Mouse (Mus musculus): Measurements from ENCODE around the gene Spats2l. TPM values are rescaled to one million over a fixed set of nuclear protein-coding genes. Genes with fewer than 3 reads are reported as not detected.

Spats2l gene
- polyA plus RNA-seq, 1 experiment, result 0.76 TPM

DNA sequence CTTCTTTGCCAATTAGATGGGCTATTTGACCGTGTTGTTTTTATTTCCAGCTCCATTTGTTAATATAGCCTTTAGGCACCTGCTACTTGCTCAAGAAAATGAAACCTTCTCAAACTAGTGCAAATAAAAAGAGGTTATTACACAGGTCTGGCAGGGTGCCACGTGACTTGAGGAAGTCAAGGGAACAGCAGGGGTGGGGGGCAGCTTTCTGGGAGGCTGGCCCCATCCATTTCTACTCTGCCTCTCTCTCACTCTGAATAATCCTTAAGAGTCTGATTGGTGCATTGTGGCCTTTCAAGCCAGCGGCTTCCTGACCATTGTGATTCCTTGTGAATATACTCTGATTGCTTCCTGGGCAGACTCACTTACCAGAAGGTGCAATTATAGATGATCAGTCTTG lies 98.0 kb downstream of the Spats2l start:
- no peaks in the 10 kb centered on the region for H3K79me2 ChIP-seq (ENCODE audit: control insufficient read depth, insufficient read depth)
- H3K4me2 ChIP-seq (ENCODE audit: low read depth), result no peak overlapping the region
- H3K36me3 ChIP-seq (ENCODE audit: control insufficient read depth, insufficient read depth), result no peaks in the 10 kb centered on the region
- no peaks in the 10 kb centered on the region for H3K27me3 ChIP-seq (ENCODE audit: control insufficient read depth, insufficient read depth, insufficient read length)
- no peak overlapping the region for H3ac ChIP-seq (ENCODE audit: control insufficient read depth, insufficient read length)
- TF ChIP-seq REST (IDR thresholded peaks at IDR 0.05; ENCODE audit: insufficient read depth, insufficient read length) (no peak), MAX (IDR thresholded peaks at IDR 0.05; ENCODE audit: low read depth) (no peak), SRF (IDR thresholded peaks at IDR 0.05; ENCODE audit: control insufficient read depth, insufficient read length, low read depth) (no peak), TCF12 (IDR thresholded peaks at IDR 0.05; ENCODE audit: insufficient read depth, poor library complexity, severe bottlenecking) (no peak), MYOG (IDR thresholded peaks at IDR 0.05; ENCODE audit: control insufficient read depth in 1 of 3, insufficient read depth in 1 of 3, insufficient read length in 2 of 3, low read depth in 2 of 3) (no peak), USF1 (IDR thresholded peaks at IDR 0.05; ENCODE audit: low read depth) (no peak), MYOD1 (IDR thresholded peaks at IDR 0.05; ENCODE audit: control insufficient read depth in 1 of 3, insufficient read length in 2 of 3, low read depth in 2 of 3) (no peak), E2F4 (IDR thresholded peaks at IDR 0.05; ENCODE audit: insufficient read depth) (no peak), TCF3 (IDR thresholded peaks at IDR 0.05; ENCODE audit: insufficient read length, low read depth) (no peak), POLR2AphosphoS2 (IDR thresholded peaks at IDR 0.05; ENCODE audit: insufficient read length, low read depth) (no peak)
- H3K4me3 ChIP-seq, result no peak overlapping the region

DNA sequence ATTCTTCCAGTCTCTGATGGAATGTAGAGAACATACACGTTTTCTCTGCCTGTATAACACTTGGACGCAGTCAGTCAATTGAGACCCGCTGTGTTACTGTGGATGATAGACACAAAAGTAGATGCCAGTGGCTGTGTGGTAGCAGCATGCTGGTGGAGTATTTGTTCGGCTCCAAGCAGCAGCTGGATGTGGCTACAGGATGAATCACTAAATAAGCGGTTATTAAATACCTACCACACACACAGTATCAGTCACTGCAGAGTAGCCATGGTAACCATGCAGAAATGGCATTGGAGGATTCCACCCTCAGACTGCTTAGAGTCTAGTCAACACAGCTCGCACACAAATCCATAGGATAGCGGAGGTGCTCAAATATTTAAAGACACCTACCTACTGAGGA lies 100.0 kb downstream of the Spats2l start:
- no peak overlapping the region for H3K4me3 ChIP-seq
- no peaks in the 10 kb centered on the region for H3K36me3 ChIP-seq (ENCODE audit: control insufficient read depth, insufficient read depth)
- no peak overlapping the region for H3ac ChIP-seq (ENCODE audit: control insufficient read depth, insufficient read length)
- H3K27me3 ChIP-seq (ENCODE audit: control insufficient read depth, insufficient read depth, insufficient read length), result no peaks in the 10 kb centered on the region
- TF ChIP-seq MYOD1 (IDR thresholded peaks at IDR 0.05; ENCODE audit: control insufficient read depth in 1 of 3, insufficient read length in 2 of 3, low read depth in 2 of 3), result peak in 1 of 3 experiments; percentile 35
- no peak for TF ChIP-seq MAX (IDR thresholded peaks at IDR 0.05; ENCODE audit: low read depth)
- H3K79me2 ChIP-seq (ENCODE audit: control insufficient read depth, insufficient read depth), result no peaks in the 10 kb centered on the region
- no peak overlapping the region for H3K4me2 ChIP-seq (ENCODE audit: low read depth)

- no peaks in the 10 kb centered on the region for H3K36me3 ChIP-seq (ENCODE audit: control insufficient read depth, insufficient read depth)
- H3ac ChIP-seq (ENCODE audit: control insufficient read depth, insufficient read length), result no peak overlapping the region
- no peaks in the 10 kb centered on the region for H3K27me3 ChIP-seq (ENCODE audit: control insufficient read depth, insufficient read depth, insufficient read length)
- H3K4me2 ChIP-seq (ENCODE audit: low read depth), result no peak overlapping the region
- TF ChIP-seq TCF12 (IDR thresholded peaks at IDR 0.05; ENCODE audit: insufficient read depth, poor library complexity, severe bottlenecking) (no peak), POLR2A (IDR thresholded peaks at IDR 0.05; ENCODE audit: insufficient read length, low read depth) (no peak), CEBPB (IDR thresholded peaks at IDR 0.05; ENCODE audit: insufficient read depth, poor library complexity, severe bottlenecking) (no peak), POLR2AphosphoS2 (IDR thresholded peaks at IDR 0.05; ENCODE audit: insufficient read length, low read depth) (no peak), MYOG (IDR thresholded peaks at IDR 0.05; ENCODE audit: control insufficient read depth in 1 of 3, insufficient read depth in 1 of 3, insufficient read length in 2 of 3, low read depth in 2 of 3) (no peak), TCF3 (IDR thresholded peaks at IDR 0.05; ENCODE audit: insufficient read length, low read depth) (no peak), E2F4 (IDR thresholded peaks at IDR 0.05; ENCODE audit: insufficient read depth) (no peak)
- no peaks in the 10 kb centered on the region for H3K79me2 ChIP-seq (ENCODE audit: control insufficient read depth, insufficient read depth)
- H3K4me3 ChIP-seq, result no peak overlapping the region
Measured at GRCm38 (mm10) chr1:57875109-57875508, 101.1 kb downstream of the Spats2l start.

- Histone ChIP-seq H3K4me3 (no peak overlapping the region), H3K27me3 (ENCODE audit: control insufficient read depth, insufficient read depth, insufficient read length) (no peaks in the 10 kb centered on the region), H3K36me3 (ENCODE audit: control insufficient read depth, insufficient read depth) (no peaks in the 10 kb centered on the region), H3K4me2 (ENCODE audit: low read depth) (no peak overlapping the region), H3K79me2 (ENCODE audit: control insufficient read depth, insufficient read depth) (no peaks in the 10 kb centered on the region), H3ac (ENCODE audit: control insufficient read depth, insufficient read length) (no peak overlapping the region)
- TF ChIP-seq MYOD1 (IDR thresholded peaks at IDR 0.05; ENCODE audit: control insufficient read depth in 1 of 3, insufficient read length in 2 of 3, low read depth in 2 of 3), result no peak
- no peak for TF ChIP-seq MAX (IDR thresholded peaks at IDR 0.05; ENCODE audit: low read depth)
- TF ChIP-seq SRF (IDR thresholded peaks at IDR 0.05; ENCODE audit: control insufficient read depth, insufficient read length, low read depth), result no peak
- TF ChIP-seq REST (IDR thresholded peaks at IDR 0.05; ENCODE audit: insufficient read depth, insufficient read length), result no peak
- no peak for TF ChIP-seq POLR2AphosphoS2 (IDR thresholded peaks at IDR 0.05; ENCODE audit: insufficient read length, low read depth)
Measured at GRCm38 (mm10) chr1:57875512-57875911, 101.5 kb downstream of the Spats2l start.

- Histone ChIP-seq H3K36me3 (ENCODE audit: control insufficient read depth, insufficient read depth) (no peaks in the 10 kb centered on the region), H3K4me2 (ENCODE audit: low read depth) (no peak overlapping the region), H3K4me3 (no peak overlapping the region), H3K27me3 (ENCODE audit: control insufficient read depth, insufficient read depth, insufficient read length) (no peaks in the 10 kb centered on the region), H3K79me2 (ENCODE audit: control insufficient read depth, insufficient read depth) (no peaks in the 10 kb centered on the region), H3ac (ENCODE audit: control insufficient read depth, insufficient read length) (no peak overlapping the region)
- no peak for TF ChIP-seq POLR2AphosphoS2 (IDR thresholded peaks at IDR 0.05; ENCODE audit: insufficient read length, low read depth)
- TF ChIP-seq MYOD1 (IDR thresholded peaks at IDR 0.05; ENCODE audit: control insufficient read depth in 1 of 3, insufficient read length in 2 of 3, low read depth in 2 of 3), result no peak
- no peak for TF ChIP-seq MYOG (IDR thresholded peaks at IDR 0.05; ENCODE audit: control insufficient read depth in 1 of 3, insufficient read depth in 1 of 3, insufficient read length in 2 of 3, low read depth in 2 of 3)
- TF ChIP-seq TCF12 (IDR thresholded peaks at IDR 0.05; ENCODE audit: insufficient read depth, poor library complexity, severe bottlenecking), result no peak
- no peak for TF ChIP-seq TCF3 (IDR thresholded peaks at IDR 0.05; ENCODE audit: insufficient read length, low read depth)
- no peak for TF ChIP-seq POLR2A (IDR thresholded peaks at IDR 0.05; ENCODE audit: insufficient read length, low read depth)
- TF ChIP-seq E2F4 (IDR thresholded peaks at IDR 0.05; ENCODE audit: insufficient read depth), result no peak
- TF ChIP-seq USF1 (IDR thresholded peaks at IDR 0.05; ENCODE audit: low read depth), result no peak
- no peak for TF ChIP-seq CEBPB (IDR thresholded peaks at IDR 0.05; ENCODE audit: insufficient read depth, poor library complexity, severe bottlenecking)
- no peak for TF ChIP-seq MAX (IDR thresholded peaks at IDR 0.05; ENCODE audit: low read depth)
- TF ChIP-seq SRF (IDR thresholded peaks at IDR 0.05; ENCODE audit: control insufficient read depth, insufficient read length, low read depth), result no peak
- TF ChIP-seq REST (IDR thresholded peaks at IDR 0.05; ENCODE audit: insufficient read depth, insufficient read length), result no peak
Measured at GRCm38 (mm10) chr1:57878957-57879356, 105.0 kb downstream of the Spats2l start.
